Mouse (Mus musculus) C3H10T1/2 (cell line): ENCODE results near the gene Nlrp4a. TPM values are rescaled to one million over a fixed set of nuclear protein-coding genes. Genes with fewer than 3 reads are reported as not detected.

Experiments used
- polyA plus RNA-seq, 2 experiments: library from polyadenylated mRNA; unstranded; fragments of >200 nt; fragmentation: generic; extraction: Trizol; gene quantifications; one replicate each; pipeline ENCODE4 v1.2.1; 2012; ENCODE audit warnings: missing spikeins in 2 of 2

Gene Nlrp4a
- polyA plus RNA-seq, result not detected

GRCm38 (mm10) chr7:26434813-26435212 is at the start of gene Nlrp4a:
Gene Nlrp4a, plus strand, starts transcription at chr7:26435113.

GRCm38 (mm10) chr7:26403600-26403999 is 31.3 kb upstream of the Nlrp4a start, which contains the start of gene Nlrp9c:
Gene Nlrp9c, minus strand, starts transcription at chr7:26403700.

Other genes with a start within 250 kb of the Nlrp4a start
- not detected for gene Vmn1r184, start 174.8 kb upstream of the Nlrp4a start, polyA plus RNA-seq
- gene Cyp2a4, start 127.9 kb upstream of the Nlrp4a start, polyA plus RNA-seq, result not detected
- not detected for gene Nlrp9c, start 31.4 kb upstream of the Nlrp4a start, polyA plus RNA-seq
- gene Nlrp9a, start 99.9 kb downstream of the Nlrp4a start, polyA plus RNA-seq, result not detected
- not detected for gene Vmn1r185, start 183.4 kb downstream of the Nlrp4a start, polyA plus RNA-seq